ENCODE assay signal across 9 mouse cellular contexts in genomic region chr2:33682219-33682618, GRCm38 (mm10). TPM values are rescaled to one million over a fixed set of nuclear protein-coding genes. Genes with fewer than 3 reads are reported as not detected.
DNase-seq lines count a peak whose midpoint lies in the region; ATAC-seq and TF ChIP-seq lines count a peak whose summit lies in the region.
"Had no signal": no experiment of that assay in that cellular context is flagged by ENCODE, and none has a peak within 500 bp of the region (broad histone marks: within the 10 kb centered on the region; RNA-seq: fewer than 3 reads in every experiment).

No protein-coding gene starts in this region.

- H3K4me1 ChIP-seq in forebrain, postnatal 0 days (ENCODE audit: insufficient read depth) = no peaks in the 10 kb centered on the region
- H3K4me1 ChIP-seq in forebrain, embryonic 13.5 days = peaks cover 7% of the 10 kb centered on the region; the same call in 1 of the 2 replicates
- H3K4me1 ChIP-seq in bone marrow macrophage, adult 2 months (ENCODE audit: control insufficient read depth, insufficient read depth, low read length) = no peaks in the 10 kb centered on the region
- no peaks in the 10 kb centered on the region for H3K4me1 ChIP-seq in thymus, adult 2 months (replicated peaks; ENCODE audit: control insufficient read depth, insufficient read depth, low read length)
- H3K4me1 ChIP-seq: stomach, embryonic 15.5 days had no signal

- no peak overlapping the region for H3K27ac ChIP-seq in forebrain, postnatal 0 days (ENCODE audit: low read depth, low read length)
- no peak overlapping the region for H3K27ac ChIP-seq in forebrain, embryonic 13.5 days
- no peak overlapping the region for H3K27ac ChIP-seq in bone marrow macrophage, adult 2 months (ENCODE audit: insufficient read depth, low read depth, low read length)
- H3K27ac ChIP-seq in thymus, adult 2 months (ENCODE audit: control insufficient read depth, insufficient read depth, low read length) = no peak overlapping the region
- H3K27ac ChIP-seq: stomach, embryonic 15.5 days had no signal

- no peak overlapping the region for H3K4me3 ChIP-seq in forebrain, postnatal 0 days (ENCODE audit: low read depth, low read length)
- no peak overlapping the region for H3K4me3 ChIP-seq in forebrain, embryonic 13.5 days
- no peak overlapping the region for H3K4me3 ChIP-seq in bone marrow macrophage, adult 2 months (ENCODE audit: insufficient read depth, low read length)
- H3K4me3 ChIP-seq in thymus, adult 2 months (ENCODE audit: control insufficient read depth, insufficient read depth, low read length) = no peak overlapping the region
- H3K4me3 ChIP-seq: stomach, embryonic 15.5 days had no signal

- H3K9ac ChIP-seq in forebrain, postnatal 0 days = no peak overlapping the region
- H3K9ac ChIP-seq in forebrain, embryonic 13.5 days = no peak overlapping the region
- H3K9ac ChIP-seq: stomach, embryonic 15.5 days had no signal

- no peaks in the 10 kb centered on the region for H3K36me3 ChIP-seq in forebrain, postnatal 0 days (ENCODE audit: insufficient read depth)
- no peaks in the 10 kb centered on the region for H3K36me3 ChIP-seq in forebrain, embryonic 13.5 days (ENCODE audit: poor library complexity, severe bottlenecking)
- no peaks in the 10 kb centered on the region for H3K36me3 ChIP-seq in thymus, adult 2 months (ENCODE audit: control insufficient read depth, insufficient read depth, low read length)
- H3K36me3 ChIP-seq: stomach, embryonic 15.5 days had no signal

- peak; percentile 71 for DNase-seq in forebrain, postnatal 0 days
- DNase-seq in B cell, adult 2 months = peak; percentile 67 to 70
- peak; percentile 47 to 80 for DNase-seq in layer of hippocampus, postnatal 25 days (ENCODE audit: extremely low spot score in 1 of 2, low spot score in 1 of 2)
- DNase-seq in naive thymus-derived CD4-positive, alpha-beta T cell, adult 2 months (ENCODE audit: low read depth) = peak; percentile 60
- DNase-seq in thymus, adult 2 months = peak; percentile 64

- ATAC-seq in forebrain, postnatal 0 days = peak; percentile 34; the same call in 1 of the 2 replicates
- no peak for ATAC-seq in forebrain, embryonic 13.5 days
- ATAC-seq in erythroblast, adult 5-6 weeks (replicated peaks; ENCODE audit: low FRiP score, poor library complexity, severe bottlenecking) = peak; percentile 68; the same call in 1 of the 2 replicates

- H3K4me2 ChIP-seq in forebrain, postnatal 0 days (ENCODE audit: low read depth) = no peak overlapping the region
- no peak overlapping the region for H3K4me2 ChIP-seq in forebrain, embryonic 13.5 days
- H3K4me2 ChIP-seq: stomach, embryonic 15.5 days had no signal

- H3K9me3 ChIP-seq in forebrain, postnatal 0 days (ENCODE audit: low read length) = 0 out of 2 replicates have a peak, but pooled peaks cover 2% of the 10 kb centered on the region
- 0 out of 2 replicates have a peak, but pooled peaks cover 5% of the 10 kb centered on the region for H3K9me3 ChIP-seq in forebrain, embryonic 13.5 days (replicated peaks)
- H3K9me3 ChIP-seq: stomach, embryonic 15.5 days had no signal

- 10% methylated on average over 4 of the region's 4 CpGs for WGBS in forebrain, postnatal 0 days
- 12% methylated on average over 4 of the region's 4 CpGs for WGBS in forebrain, embryonic 13.5 days
- 13% methylated on average over 4 of the region's 4 CpGs for WGBS in thymus, adult 2 months

- TF ChIP-seq CTCF in forebrain, postnatal 0 days (IDR thresholded peaks at IDR 0.05; ENCODE audit: low read depth) = peak; percentile 95
- TF ChIP-seq CTCF in bone marrow macrophage, adult 2 months (IDR thresholded peaks at IDR 0.05; ENCODE audit: low read depth, low read length) = peak; percentile 90
- peak; percentile 82; the same call in 1 of the 2 replicates for TF ChIP-seq CTCF in thymus, adult 2 months (IDR thresholded peaks at IDR 0.05; ENCODE audit: borderline replicate concordance, control insufficient read depth, extremely low read depth, insufficient read depth, low read length, poor library complexity)

- no peak for TF ChIP-seq POLR2A in bone marrow macrophage, adult 2 months (IDR thresholded peaks at IDR 0.05; ENCODE audit: borderline replicate concordance, low read depth, low read length)
- no peak for TF ChIP-seq POLR2A in thymus, adult 2 months (IDR thresholded peaks at IDR 0.05; ENCODE audit: control insufficient read depth, extremely low read depth, insufficient read depth, low read length, poor library complexity)

- no peaks in the 10 kb centered on the region for H3K27me3 ChIP-seq in forebrain, postnatal 0 days (ENCODE audit: insufficient read depth, low read length)
- 0 out of 2 replicates have a peak, but pooled peaks cover 16% of the 10 kb centered on the region for H3K27me3 ChIP-seq in forebrain, embryonic 13.5 days
- no peaks in the 10 kb centered on the region; the same call in 1 of the 2 replicates for H3K27me3 ChIP-seq in thymus, adult 2 months (ENCODE audit: control insufficient read depth, insufficient read depth, low read length)
- H3K27me3 ChIP-seq: stomach, embryonic 15.5 days had no signal

RNA-seq across cellular contexts. Expression of gene Lmx1b, which starts 41.9 kb away (rescaled TPM):
- total RNA-seq in forebrain, postnatal 0 days (2014; rRNA removed) = 0.54 and 2.0 TPM in 2 replicates
- polyA plus RNA-seq in forebrain, postnatal 0 days (2015; fragmentation: Nextera tagmentation; extraction: Ambion mirVana) = 0.05 and 0.24 TPM in 2 replicates
- polyA plus RNA-seq in forebrain, embryonic 13.5 days (2015; fragmentation: Nextera tagmentation; extraction: Ambion mirVana) = 0.12 and 0.54 TPM in 2 replicates
- polyA plus RNA-seq in bone marrow macrophage, adult 2 months (2012; ENCODE audit: insufficient read depth, insufficient read length, missing spikeins) = not detected in 2 replicates
- total RNA-seq in erythroblast, adult 5-6 weeks (2015; ENCODE audit: low replicate concordance) = not detected in 2 replicates
- total RNA-seq in erythroblast, adult 5-6 weeks (2017; ENCODE audit: low replicate concordance) = not detected in 2 replicates
- under 1 TPM; 0.22 to 0.31 TPM for total RNA-seq in layer of hippocampus, postnatal 25 days (2021)
- 0.04 and 0.10 TPM in 2 replicates for polyA plus RNA-seq in thymus, adult 2 months (2012; rRNA removed)
